Comparison of ENCODE assay signal across 7 mouse cellular contexts in genomic region chr1:43694851-43695545, GRCm38 (mm10). TPM values are rescaled to one million over a fixed set of nuclear protein-coding genes. Genes with fewer than 3 reads are reported as not detected.
DNase-seq lines count a peak whose midpoint lies in the region; ATAC-seq and TF ChIP-seq lines count a peak whose summit lies in the region.

No protein-coding gene starts in this region.

- peak overlapping the region; percentile 8; the same call in 1 of the 2 replicates for H3K4me2 ChIP-seq in embryonic facial prominence, embryonic 15.5 days (replicated peaks)
- H3K4me2 ChIP-seq in kidney, embryonic 15.5 days: no peak overlapping the region

- peak overlapping the region; percentile 75 for H3K27ac ChIP-seq in embryonic facial prominence, embryonic 15.5 days (replicated peaks)
- peak overlapping the region; percentile 74 for H3K27ac ChIP-seq in heart, embryonic 10.5 days
- peak overlapping the region; percentile 92 for H3K27ac ChIP-seq in kidney, embryonic 15.5 days
- H3K27ac ChIP-seq in limb, embryonic 10.5 days: peak overlapping the region; percentile 31; the same call in 1 of the 2 replicates

- ATAC-seq in embryonic facial prominence, embryonic 15.5 days (ENCODE audit: insufficient number of reproducible peaks, low FRiP score, low TSS enrichment, low read depth): peak; percentile 81
- peak; percentile 92 for ATAC-seq in kidney, embryonic 15.5 days (replicated peaks; ENCODE audit: low FRiP score)
- ATAC-seq in megakaryocyte-erythroid progenitor cell, adult 5-6 weeks (replicated peaks; ENCODE audit: low FRiP score, low TSS enrichment, poor library complexity, severe bottlenecking): no peak

- no peaks in the 10 kb centered on the region for H3K27me3 ChIP-seq in embryonic facial prominence, embryonic 15.5 days
- no peaks in the 10 kb centered on the region for H3K27me3 ChIP-seq in heart, embryonic 10.5 days (ENCODE audit: insufficient read depth, poor library complexity, severe bottlenecking)
- no peaks in the 10 kb centered on the region for H3K27me3 ChIP-seq in kidney, embryonic 15.5 days
- H3K27me3 ChIP-seq in limb, embryonic 10.5 days (ENCODE audit: low read depth, poor library complexity, severe bottlenecking): no peaks in the 10 kb centered on the region

- H3K4me1 ChIP-seq in embryonic facial prominence, embryonic 15.5 days: peaks cover 26% of the 10 kb centered on the region
- peaks cover 21% of the 10 kb centered on the region for H3K4me1 ChIP-seq in heart, embryonic 10.5 days
- peaks cover 25% of the 10 kb centered on the region for H3K4me1 ChIP-seq in kidney, embryonic 15.5 days
- peaks cover 15% of the 10 kb centered on the region for H3K4me1 ChIP-seq in limb, embryonic 10.5 days

- DNase-seq in brain, embryonic 14.5 days (ENCODE audit: low read depth): peak; percentile 97
- DNase-seq in heart, embryonic 10.5 days (ENCODE audit: low spot score): no peak
- DNase-seq in limb, embryonic 10.5 days (ENCODE audit: low spot score): no peak
- DNase-seq in ovary, adult 18-20 months (ENCODE audit: low spot score): peak; percentile 77

- H3K36me3 ChIP-seq in embryonic facial prominence, embryonic 15.5 days: no peaks in the 10 kb centered on the region
- H3K36me3 ChIP-seq in heart, embryonic 10.5 days: no peaks in the 10 kb centered on the region
- no peaks in the 10 kb centered on the region for H3K36me3 ChIP-seq in kidney, embryonic 15.5 days
- no peaks in the 10 kb centered on the region for H3K36me3 ChIP-seq in limb, embryonic 10.5 days

- H3K4me3 ChIP-seq in embryonic facial prominence, embryonic 15.5 days (replicated peaks): no peak overlapping the region
- no peak overlapping the region for H3K4me3 ChIP-seq in heart, embryonic 10.5 days
- no peak overlapping the region for H3K4me3 ChIP-seq in kidney, embryonic 15.5 days (replicated peaks)
- no peak overlapping the region for H3K4me3 ChIP-seq in limb, embryonic 10.5 days

- TF ChIP-seq POLR2A in brain, embryonic 14.5 days (IDR thresholded peaks at IDR 0.05; ENCODE audit: borderline replicate concordance, extremely low read depth, insufficient read depth, insufficient read length, poor library complexity, severe bottlenecking): no peak

- no peak for TF ChIP-seq CTCF in brain, embryonic 14.5 days (IDR thresholded peaks at IDR 0.05; ENCODE audit: borderline replicate concordance, extremely low read depth, insufficient read depth, insufficient read length)

- WGBS in embryonic facial prominence, embryonic 15.5 days: 24% methylated on average over 6 of the region's 6 CpGs
- 38% methylated on average over 6 of the region's 6 CpGs for WGBS in heart, embryonic 10.5 days
- WGBS in kidney, embryonic 15.5 days: 25% methylated on average over 6 of the region's 6 CpGs
- WGBS in limb, embryonic 10.5 days: 60% methylated on average over 6 of the region's 6 CpGs

- H3K9me3 ChIP-seq in embryonic facial prominence, embryonic 15.5 days (replicated peaks): no peaks in the 10 kb centered on the region
- H3K9me3 ChIP-seq in heart, embryonic 10.5 days: no peaks in the 10 kb centered on the region
- no peaks in the 10 kb centered on the region for H3K9me3 ChIP-seq in kidney, embryonic 15.5 days (replicated peaks)
- no peaks in the 10 kb centered on the region for H3K9me3 ChIP-seq in limb, embryonic 10.5 days (replicated peaks)

- no peak overlapping the region for H3K9ac ChIP-seq in embryonic facial prominence, embryonic 15.5 days
- H3K9ac ChIP-seq in kidney, embryonic 15.5 days: no peak overlapping the region

RNA-seq across cellular contexts. Expression of gene 1500015O10Rik, which starts 35.4 kb away (rescaled TPM):
- polyA plus RNA-seq in brain, embryonic 14.5 days (2012; rRNA removed): 9.5 and 15.9 TPM in 2 replicates
- polyA plus RNA-seq in embryonic facial prominence, embryonic 15.5 days (2015; fragmentation: Nextera tagmentation; extraction: Ambion mirVana): 32.7 and 41.6 TPM in 2 replicates
- 0.44 and 1.6 TPM in 2 replicates for polyA plus RNA-seq in heart, embryonic 10.5 days (2016; fragmentation: Nextera tagmentation; extraction: Ambion mirVana)
- 8.4 and 10.6 TPM in 2 replicates for polyA plus RNA-seq in kidney, embryonic 15.5 days (2015; fragmentation: Nextera tagmentation; extraction: Ambion mirVana)
- not detected in 2 replicates for polyA plus RNA-seq in limb, embryonic 10.5 days (2016; fragmentation: Nextera tagmentation; extraction: Ambion mirVana)
- not detected in 2 replicates for total RNA-seq in megakaryocyte-erythroid progenitor cell, adult 5-6 weeks (2014; fragmentation: Nextera tagmentation)
- not detected in 2 replicates for total RNA-seq in megakaryocyte-erythroid progenitor cell, adult 5-6 weeks (2017)

Comparison
In these comparisons a context has a peak if more than half of its experiments do, and no peak if none do; other contexts are left out.
1. DNase-seq: peak in brain, embryonic 14.5 days (single experiment) and ovary, adult 18-20 months (single experiment); none in heart, embryonic 10.5 days (single experiment) and limb, embryonic 10.5 days (single experiment).
2. H3K27ac ChIP-seq: peak in every context shown above with its lines; median percentile 92 in kidney, embryonic 15.5 days; 75 in embryonic facial prominence, embryonic 15.5 days; 74 in heart, embryonic 10.5 days; 31 in limb, embryonic 10.5 days.